Mouse (Mus musculus) liver, embryonic 11.5 days (tissue): Measurements from ENCODE around the gene Car5a. TPM values are rescaled to one million over a fixed set of nuclear protein-coding genes. Genes with fewer than 3 reads are reported as not detected.

Experiments used
- ATAC-seq: fragments of 200-750 bp; cut with Nextera tagmentation; replicated peaks from 2 replicates; pipeline ENCODE4 v1.8.0; 2017; ENCODE audit warnings: moderate number of reproducible peaks, mild to moderate bottlenecking, moderate TSS enrichment, moderate library complexity; ENCODE audit not compliant: low FRiP score
- DNase-seq: peaks from one replicate; pipeline ENCODE4 v3.0.0-alpha.2; 2017; ENCODE audit warnings: low spot score
- H3K27ac ChIP-seq: fragments of 300-500 bp; sonication (generic); 2 replicates; pipeline ENCODE4 v1.5.1; 2014; ENCODE audit warnings: mild to moderate bottlenecking, low read depth, low read length, control low read depth
- H3K27me3 ChIP-seq: fragments of 300-500 bp; sonication (generic); replicated peaks from 2 replicates; pipeline ENCODE4 v1.6.1; 2014; ENCODE audit warnings: low read length, mixed read lengths; ENCODE audit not compliant: control insufficient read depth, insufficient read depth
- H3K36me3 ChIP-seq: fragments of 300-500 bp; sonication (generic); 2 replicates; pipeline ENCODE4 v1.6.1; 2014; ENCODE audit warnings: mild to moderate bottlenecking, low read length, moderate library complexity, mixed read lengths; ENCODE audit not compliant: control insufficient read depth, insufficient read depth
- H3K4me1 ChIP-seq: fragments of 300-500 bp; sonication (generic); replicated peaks from 2 replicates; pipeline ENCODE4 v1.6.1; 2014; ENCODE audit warnings: low read length, mixed read lengths; ENCODE audit not compliant: control insufficient read depth, insufficient read depth
- H3K4me2 ChIP-seq: fragments of 300-500 bp; sonication (generic); 2 replicates; pipeline ENCODE4 v1.6.1; 2014; ENCODE audit warnings: mild to moderate bottlenecking, control low read depth, moderate library complexity
- H3K4me3 ChIP-seq: fragments of 300-500 bp; sonication (generic); 2 replicates; pipeline ENCODE4 v1.5.1; 2014; ENCODE audit warnings: low read depth, low read length, control low read depth
- H3K9ac ChIP-seq: fragments of 300-500 bp; sonication (generic); 2 replicates; pipeline ENCODE4 v1.6.1; 2014; ENCODE audit warnings: low read depth, low read length, control low read depth
- H3K9me3 ChIP-seq: fragments of 300-500 bp; sonication (generic); 2 replicates; pipeline ENCODE4 v1.6.1; 2016; ENCODE audit warnings: low read length, inconsistent platforms, mixed read lengths; ENCODE audit not compliant: control insufficient read depth
- WGBS: fragments of 180-500 bp; shearing (Covaris S2); extraction: QIAGEN DNeasy Blood & Tissue Kit; methylation state at CpG from one replicate; pipeline ENCODE4 v1.1.7; 2014; 5-methylcytosine and 5-hydroxymethylcytosine counted together
- polyA plus RNA-seq: library from polyadenylated mRNA; unstranded; fragments of >200 nt; fragmentation: Nextera tagmentation; extraction: Ambion mirVana; gene quantifications from 2 replicates; pipeline ENCODE4 v1.2.1, GENCODE M21; 2014

The Car5a gene
- polyA plus RNA-seq: 0.55 and 0.66 TPM in 2 replicates

DNA sequence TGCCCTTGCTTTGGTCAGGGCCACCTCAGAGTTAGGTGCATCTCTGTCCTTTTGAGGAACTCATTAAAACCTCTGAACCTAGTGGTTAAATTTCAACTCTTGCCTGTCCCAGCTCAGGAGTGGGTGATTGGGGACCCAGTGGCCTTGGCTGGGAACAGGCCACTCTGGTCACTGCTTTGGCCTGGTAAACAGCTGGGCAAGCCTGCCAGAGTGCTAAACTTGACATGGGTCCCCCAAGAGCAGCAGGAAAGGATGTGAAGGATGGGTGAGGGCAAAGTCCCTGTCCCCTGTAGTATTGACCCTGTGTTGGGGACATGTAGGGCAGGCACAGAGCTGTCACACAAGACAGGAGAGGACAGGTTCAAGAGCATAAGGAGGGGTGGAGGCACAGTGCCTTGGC, at the start of gene Car5a:
Gene Car5a (minus strand): TSS at position 74 of the 400 bp plus-strand sequence.
- H3K27ac ChIP-seq: peak within 1 kb of the TSS; percentile 55; the same call in 1 of the 2 replicates
- H3K9me3 ChIP-seq: no peaks in the 10 kb centered on the region
- no peak within 1 kb of the TSS for H3K9ac ChIP-seq
- no peak within 1 kb of the TSS for H3K4me3 ChIP-seq
- peaks cover 19% of the 10 kb centered on the region for H3K4me1 ChIP-seq
- ATAC-seq (no peak), DNase-seq (no peak)
- no peaks in the 10 kb centered on the region; the same call in 1 of the 2 replicates for H3K27me3 ChIP-seq
- H3K36me3 ChIP-seq: no peaks in the 10 kb centered on the region
- no peak within 1 kb of the TSS for H3K4me2 ChIP-seq

DNA sequence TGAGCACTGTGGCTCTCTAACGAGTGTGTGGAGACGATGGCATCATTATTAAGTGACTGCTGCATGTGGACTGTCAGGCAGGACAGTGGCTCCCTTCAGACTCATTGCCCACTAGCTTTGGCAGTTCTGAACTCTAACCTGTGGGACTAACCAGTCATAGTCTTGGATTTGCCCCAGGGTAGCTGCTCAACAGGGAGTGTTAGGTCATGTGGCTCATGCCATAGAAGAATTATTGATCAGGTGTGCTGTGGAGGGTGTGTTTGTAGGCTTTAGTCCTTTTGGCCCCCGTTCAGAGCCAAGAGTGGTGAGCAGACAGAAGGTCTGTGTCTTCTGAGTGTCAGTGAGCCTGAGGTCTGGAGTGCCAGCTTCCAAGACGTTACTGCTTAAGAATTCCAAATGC, 48.2 kb upstream of the Car5a start:
- Histone ChIP-seq H3K27me3 (no peaks in the 10 kb centered on the region), H3K27ac (no peak overlapping the region), H3K9ac (no peak overlapping the region), H3K4me2 (no peak overlapping the region), H3K4me3 (no peak overlapping the region), H3K36me3 (peaks cover 38% of the 10 kb centered on the region), H3K9me3 (no peaks in the 10 kb centered on the region), H3K4me1 (no peaks in the 10 kb centered on the region)
- ATAC-seq: no peak
- WGBS: 90% methylated on average over 4 of the region's 4 CpGs
- no peak for DNase-seq

GRCm38 (mm10) chr8:121991611-121992010, 46.9 kb upstream of the Car5a start:
- H3K4me2 ChIP-seq: no peak overlapping the region
- no peak for ATAC-seq
- no peak overlapping the region for H3K4me3 ChIP-seq
- peaks cover 28% of the 10 kb centered on the region for H3K36me3 ChIP-seq
- 87% methylated on average over 7 of the region's 7 CpGs for WGBS
- DNase-seq: no peak
- H3K27me3 ChIP-seq: no peaks in the 10 kb centered on the region
- no peaks in the 10 kb centered on the region for H3K4me1 ChIP-seq
- H3K27ac ChIP-seq: no peak overlapping the region
- H3K9me3 ChIP-seq: no peaks in the 10 kb centered on the region
- no peak overlapping the region for H3K9ac ChIP-seq

DNA sequence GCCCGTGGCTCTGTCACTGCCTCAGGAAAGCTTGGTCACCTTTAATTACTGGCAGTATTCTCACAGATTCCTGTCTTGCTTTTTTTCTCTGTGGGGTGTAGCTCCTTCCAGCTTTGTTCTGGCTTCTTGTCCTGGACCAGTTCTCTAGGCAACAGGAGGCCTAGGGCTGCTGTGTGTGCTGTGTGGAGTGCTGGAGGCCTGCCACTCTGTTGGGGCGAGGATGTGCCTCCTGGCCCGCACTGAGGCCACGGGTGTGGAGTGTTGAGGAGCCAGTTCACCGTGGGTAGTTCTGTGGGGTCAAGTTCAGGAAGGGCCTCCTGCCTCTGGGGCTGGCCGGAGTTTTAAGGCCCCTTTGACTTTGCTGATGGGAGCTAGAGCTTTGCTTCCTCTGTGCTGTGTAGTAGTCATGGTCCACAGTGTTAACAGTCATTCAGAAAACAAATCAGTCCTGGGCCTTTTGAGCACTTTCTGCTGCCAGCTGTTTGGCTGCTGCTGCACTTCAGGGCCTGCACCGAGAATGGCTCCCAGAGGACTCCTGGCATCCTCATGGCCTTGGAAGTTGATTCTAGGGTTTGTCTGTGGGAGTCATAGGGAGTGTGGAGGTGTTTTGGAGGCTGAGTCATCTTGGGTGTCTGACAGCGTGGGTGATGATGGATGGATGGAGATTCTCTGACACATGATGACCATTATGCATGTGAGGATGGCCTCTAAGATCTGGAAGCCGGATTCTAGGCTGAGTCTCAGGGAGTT, 46.0 kb upstream of the Car5a start:
- Histone ChIP-seq H3K27me3 (no peaks in the 10 kb centered on the region), H3K4me2 (no peak overlapping the region), H3K4me3 (no peak overlapping the region), H3K9ac (no peak overlapping the region), H3K9me3 (no peaks in the 10 kb centered on the region), H3K27ac (no peak overlapping the region), H3K4me1 (no peaks in the 10 kb centered on the region), H3K36me3 (peaks cover 27% of the 10 kb centered on the region)
- WGBS: 87% methylated on average over 9 of the region's 9 CpGs
- ATAC-seq (no peak), DNase-seq (no peak)

DNA sequence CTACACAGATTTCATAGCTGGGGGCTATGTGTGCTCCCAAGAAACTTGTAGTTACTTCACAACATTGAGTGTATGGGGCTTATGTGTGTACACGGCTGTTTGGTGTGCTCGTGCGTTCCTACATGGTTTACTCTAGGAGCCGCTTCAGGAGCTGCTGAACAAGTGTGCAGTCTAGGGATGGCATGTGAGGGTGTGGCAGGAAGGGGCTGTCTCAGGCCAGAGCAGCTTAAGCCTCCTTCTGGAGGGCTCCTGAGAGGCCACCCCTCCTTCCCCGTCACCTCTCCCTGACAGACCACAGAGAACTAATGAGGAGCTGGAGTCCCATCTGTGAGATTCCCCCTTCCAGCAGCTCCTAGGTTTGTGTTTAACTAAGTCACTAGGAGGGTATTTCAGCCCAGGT, 43.2 kb upstream of the Car5a start:
- DNase-seq (no peak), ATAC-seq (no peak)
- WGBS: 88% methylated on average over 5 of the region's 5 CpGs
- Histone ChIP-seq H3K4me2 (no peak overlapping the region), H3K9ac (no peak overlapping the region), H3K9me3 (no peaks in the 10 kb centered on the region), H3K4me1 (no peaks in the 10 kb centered on the region), H3K27me3 (no peaks in the 10 kb centered on the region), H3K36me3 (peaks cover 30% of the 10 kb centered on the region), H3K4me3 (no peak overlapping the region), H3K27ac (no peak overlapping the region)

GRCm38 (mm10) chr8:121985673-121986072, 41.0 kb upstream of the Car5a start:
- Histone ChIP-seq H3K4me3 (no peak overlapping the region), H3K4me2 (no peak overlapping the region), H3K27ac (no peak overlapping the region), H3K36me3 (peaks cover 35% of the 10 kb centered on the region), H3K27me3 (no peaks in the 10 kb centered on the region), H3K9me3 (no peaks in the 10 kb centered on the region), H3K4me1 (no peaks in the 10 kb centered on the region), H3K9ac (no peak overlapping the region)
- WGBS: 89% methylated on average over 3 of the region's 3 CpGs
- ATAC-seq: no peak
- no peak for DNase-seq

GRCm38 (mm10) chr8:121981520-121981895, 36.8 kb upstream of the Car5a start:
- ATAC-seq: no peak
- Histone ChIP-seq H3K27me3 (no peaks in the 10 kb centered on the region), H3K9ac (no peak overlapping the region), H3K27ac (no peak overlapping the region), H3K9me3 (no peaks in the 10 kb centered on the region), H3K4me3 (no peak overlapping the region), H3K36me3 (peaks cover 37% of the 10 kb centered on the region), H3K4me1 (no peaks in the 10 kb centered on the region), H3K4me2 (no peak overlapping the region)
- WGBS: 93% methylated on average over 7 of the region's 7 CpGs
- DNase-seq: no peak

- H3K27ac ChIP-seq: no peak overlapping the region
- H3K27me3 ChIP-seq: no peaks in the 10 kb centered on the region
- H3K9me3 ChIP-seq: no peaks in the 10 kb centered on the region
- no peaks in the 10 kb centered on the region for H3K4me1 ChIP-seq
- no peak for ATAC-seq
- no peak overlapping the region for H3K9ac ChIP-seq
- H3K4me3 ChIP-seq: no peak overlapping the region
- H3K4me2 ChIP-seq: no peak overlapping the region
- DNase-seq: no peak
- WGBS: 96% methylated on average over 11 of the region's 11 CpGs
- peaks cover 41% of the 10 kb centered on the region for H3K36me3 ChIP-seq
Observed at GRCm38 (mm10) chr8:121980792-121981519, 36.3 kb upstream of the Car5a start.

- Histone ChIP-seq H3K36me3 (peaks cover 46% of the 10 kb centered on the region), H3K9me3 (no peaks in the 10 kb centered on the region), H3K4me2 (no peak overlapping the region), H3K27ac (no peak overlapping the region), H3K4me3 (no peak overlapping the region), H3K9ac (no peak overlapping the region), H3K4me1 (no peaks in the 10 kb centered on the region), H3K27me3 (no peaks in the 10 kb centered on the region)
- WGBS: 94% methylated on average over 13 of the region's 13 CpGs
- ATAC-seq: no peak
- DNase-seq: no peak
Observed at GRCm38 (mm10) chr8:121978670-121979069, 34.0 kb upstream of the Car5a start.
